Mouse (Mus musculus) 416B (cell line): ENCODE measurements at regions not wholly inside any gene's neighbourhood (a gene's known extent, or its start where the extent isn't known, plus 50 kb on each side); places are given as distances from the start of the nearest gene placed in this dataset.

Experiments used
- DNase-seq: peaks from one replicate; pipeline ENCODE4 v3.0.0; 2011; ENCODE audit warnings: low read depth

DNA sequence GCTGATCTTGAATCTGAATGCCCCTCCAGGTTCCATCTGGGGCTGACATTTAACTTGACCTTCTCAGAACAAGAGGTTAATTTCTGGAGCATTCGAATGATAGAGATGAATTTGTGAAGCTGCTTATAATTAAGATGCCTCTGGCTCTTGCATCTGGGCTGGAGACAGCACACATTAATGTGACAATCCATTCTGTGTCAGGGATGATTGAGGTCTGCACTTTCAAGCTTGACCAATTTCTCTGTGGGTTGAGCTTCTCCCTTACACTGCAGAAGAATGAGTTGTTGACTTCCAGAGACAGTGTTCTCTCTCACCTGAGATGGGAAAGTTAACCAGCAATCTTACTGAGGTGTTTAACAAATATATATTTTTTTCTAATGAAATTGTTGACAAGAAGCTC is 541.8 kb downstream of the Edem1 start:
- DNase-seq, result no peak

DNA sequence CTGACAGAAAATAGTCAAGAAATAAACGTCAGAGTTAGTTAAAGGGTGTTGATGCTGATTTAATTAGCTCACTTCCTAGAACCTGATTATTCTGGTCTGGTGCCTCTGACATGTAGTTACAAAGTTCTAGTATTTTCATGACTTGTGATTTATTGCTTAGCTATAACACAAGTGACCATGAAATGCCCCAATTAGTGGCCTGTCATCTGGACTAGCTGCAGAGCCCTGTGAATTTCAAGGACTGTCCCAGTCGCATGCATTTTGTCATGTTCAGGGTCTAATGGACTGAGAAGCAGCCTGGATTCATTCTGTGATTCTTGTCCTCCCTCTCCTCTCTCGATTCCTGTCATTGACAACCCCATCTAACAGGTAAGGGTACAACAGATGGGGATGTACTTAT is 543.5 kb downstream of the Edem1 start:
- DNase-seq, result no peak

GRCm38 (mm10) chr6:109387212-109387611 is 558.8 kb downstream of the Edem1 start:
- no peak for DNase-seq

- DNase-seq, result no peak
These were observed 561.3 kb downstream of the Edem1 start for GRCm38 (mm10) chr6:109389781-109390180.

GRCm38 (mm10) chr6:109398690-109399089 is 570.2 kb downstream of the Edem1 start:
- peak; percentile 43 for DNase-seq

GRCm38 (mm10) chr6:109419505-109420239 is 591.2 kb downstream of the Edem1 start:
- no peak for DNase-seq

- DNase-seq, result no peak
These were observed 605.2 kb downstream of the Edem1 start for GRCm38 (mm10) chr6:109433596-109433995.
